Mouse (Mus musculus) left cerebral cortex, postnatal 36 days (tissue): ENCODE data around the gene Camta1. TPM values are rescaled to one million over a fixed set of nuclear protein-coding genes. Genes with fewer than 3 reads are reported as not detected.
A peak's percentile ranks its signal among the peaks of the same experiment; 100 is the strongest.

Source experiments
- DNase-seq, 2 experiments: peaks; one replicate each; pipeline ENCODE4 v3.0.0; 2021 to 2022; ENCODE audit warnings: low spot score in 2 of 2, mixed read lengths in 1 of 2
- intact Hi-C: fragments of 180-260 bp; cut with DNase I; formaldehyde crosslinking; loops from one replicate; pipeline ENCODE4 v1.15.1; 2025
- total RNA-seq, 2 experiments: library from RNA; stranded (reverse); gene quantifications; 2 replicates each; pipeline ENCODE4 v1.2.3; 2021

The Camta1 gene
- total RNA-seq, 2 experiments from 2014 or later = 207 to 216 TPM

DNA sequence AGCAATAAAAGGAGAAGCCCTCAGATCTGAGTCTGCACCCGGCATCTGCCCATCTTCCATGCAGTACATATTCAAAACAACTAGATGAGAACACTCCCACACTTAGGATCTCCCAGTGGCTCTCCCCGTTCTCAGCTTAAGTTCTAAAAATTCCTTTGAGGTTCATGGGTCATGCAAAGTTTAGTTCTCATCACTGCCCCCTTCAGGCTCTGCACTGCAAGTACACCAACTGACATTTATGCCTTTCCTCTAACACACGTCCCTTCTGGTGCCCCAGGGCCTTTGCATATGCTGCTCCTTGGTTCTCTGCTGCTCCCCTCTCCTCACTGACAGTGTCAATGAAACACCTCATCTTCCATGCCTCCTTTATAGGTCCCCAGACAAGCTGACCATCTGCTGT is 436.5 kb downstream of the Camta1 start:
- intact Hi-C loops = no loop called here
- no peak for DNase-seq

DNA sequence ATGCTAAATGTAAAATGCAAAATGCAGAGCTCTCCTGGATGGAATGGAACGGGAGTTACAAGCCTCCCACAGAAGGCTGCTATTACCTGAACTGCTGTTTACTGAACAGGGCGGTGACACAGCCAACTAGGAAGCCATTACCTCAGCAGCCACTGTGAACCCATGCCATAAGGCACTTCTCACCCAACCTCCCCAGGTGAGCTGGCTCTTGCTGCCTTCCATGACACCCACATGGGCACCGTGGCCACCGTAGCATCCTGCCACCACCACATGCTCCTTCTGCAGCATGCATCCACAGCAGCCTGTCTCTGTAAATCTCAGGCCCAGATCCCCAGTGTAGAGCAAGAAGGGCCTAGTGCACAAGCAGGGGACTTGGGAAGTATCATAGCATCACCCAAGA is 438.8 kb downstream of the Camta1 start:
- intact Hi-C loops = no loop called here
- no peak for DNase-seq

DNA sequence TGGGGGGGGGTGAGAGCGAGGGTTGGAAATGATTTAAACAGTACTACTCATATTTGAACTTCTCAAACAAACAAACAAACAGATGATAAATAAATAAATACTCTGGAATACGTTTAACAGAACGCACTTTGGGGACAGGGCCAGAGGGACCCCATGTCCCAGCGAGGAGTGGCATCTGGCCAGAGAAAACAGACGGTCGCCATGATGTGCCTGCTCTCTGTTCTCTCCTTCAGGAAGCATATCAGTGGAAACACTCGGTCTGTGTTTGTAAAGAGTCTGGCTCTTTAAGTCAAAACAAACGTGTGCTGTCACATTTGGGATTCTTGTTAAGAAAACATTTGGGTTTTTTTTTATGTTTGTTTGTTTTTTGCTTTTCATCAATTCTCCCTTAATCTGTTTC is 439.3 kb downstream of the Camta1 start:
- intact Hi-C loops = no loop called here
- no peak for DNase-seq

DNA sequence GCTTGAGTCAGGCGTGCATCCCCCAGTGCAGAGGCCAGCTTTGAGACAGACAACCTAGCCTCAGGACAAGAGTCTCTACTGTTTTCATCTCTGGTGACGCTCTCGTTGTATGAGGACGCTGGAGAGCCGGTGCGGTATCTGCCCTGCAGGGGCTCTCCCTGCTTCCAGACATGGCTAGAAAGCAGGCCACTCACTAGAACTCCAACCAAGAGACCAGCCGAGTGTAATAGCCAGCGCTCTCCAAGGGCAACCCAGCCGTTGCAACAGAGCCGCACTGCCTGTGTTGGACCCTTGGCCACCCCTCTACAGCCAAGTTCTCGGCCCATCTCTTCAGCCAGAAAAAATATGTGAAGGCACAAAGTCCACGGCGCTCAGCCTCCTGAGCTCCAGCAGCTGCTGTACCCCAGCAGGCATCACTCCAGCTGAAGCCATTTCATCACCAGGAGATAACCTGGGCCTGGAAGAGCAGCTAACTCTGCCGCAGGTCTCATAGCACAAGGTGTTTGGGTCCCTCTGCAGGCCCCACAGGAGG is 443.3 kb downstream of the Camta1 start:
- DNase-seq = no peak
- intact Hi-C loops = no loop called here

DNA sequence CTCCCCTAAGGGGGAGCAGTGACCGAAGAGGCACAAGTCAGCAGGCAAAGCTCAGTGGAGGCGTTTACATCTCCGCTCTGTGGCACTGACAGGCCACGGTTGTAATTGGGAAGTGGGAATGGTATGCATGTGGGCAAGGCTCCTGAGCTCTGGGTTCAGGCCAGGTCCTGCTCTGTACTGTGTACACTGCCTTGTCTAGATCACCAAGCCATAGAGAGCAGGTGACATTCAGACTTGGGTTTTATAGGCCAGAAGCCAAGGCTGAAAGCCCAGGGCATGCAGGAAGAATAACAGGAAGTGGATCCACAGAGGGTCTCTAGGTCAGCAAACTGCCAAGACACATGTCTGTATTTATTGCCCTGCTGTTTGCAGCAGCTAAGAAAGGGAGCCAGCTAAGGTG is 445.9 kb downstream of the Camta1 start:
- no peak for DNase-seq
- intact Hi-C loops = no loop called here

DNA sequence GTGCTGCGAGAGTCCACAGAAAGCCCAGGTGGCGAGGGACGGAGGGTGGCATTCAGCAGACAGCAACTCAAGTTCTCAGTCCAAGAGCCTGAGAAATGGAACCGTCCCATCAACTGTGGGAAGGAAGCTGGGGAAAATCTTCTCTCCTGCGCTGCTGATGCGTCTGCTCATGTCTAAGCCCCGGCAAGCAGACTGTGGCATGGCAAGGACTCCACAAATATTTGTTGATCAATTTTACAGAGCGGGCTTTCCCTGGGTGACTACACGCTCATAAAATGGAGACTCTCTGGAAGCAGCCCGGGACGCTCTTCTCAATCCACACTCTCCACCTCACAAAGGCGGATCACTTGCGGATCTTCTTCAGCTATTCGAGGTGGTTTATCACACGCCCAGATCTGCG is 446.3 kb downstream of the Camta1 start:
- no peak for DNase-seq
- intact Hi-C loops = no loop called here

DNA sequence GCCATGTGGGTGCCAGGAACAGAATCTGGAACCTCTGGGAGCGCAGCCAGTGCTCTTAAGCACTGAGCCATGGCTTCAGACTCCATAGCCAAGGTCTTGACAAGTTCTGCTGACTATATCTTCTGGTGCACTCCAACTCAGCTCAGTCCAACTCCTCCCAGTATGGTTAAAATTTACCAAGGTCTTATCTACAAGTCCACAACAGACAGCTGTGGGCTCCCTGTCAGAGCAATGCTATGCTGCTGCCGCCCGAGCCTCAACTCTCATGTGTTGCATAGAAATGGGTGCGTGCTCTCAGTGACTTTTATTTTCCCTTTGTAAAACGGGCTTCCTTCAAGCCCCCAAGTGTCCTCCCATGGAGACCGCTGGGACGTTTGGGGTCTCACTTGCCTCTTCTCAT is 446.7 kb downstream of the Camta1 start:
- DNase-seq = no peak
- intact Hi-C loops = loop anchor here (5.0 kb wide), 1 partner anchor 78 kb away; no protein-coding TSS in a partner anchor

DNA sequence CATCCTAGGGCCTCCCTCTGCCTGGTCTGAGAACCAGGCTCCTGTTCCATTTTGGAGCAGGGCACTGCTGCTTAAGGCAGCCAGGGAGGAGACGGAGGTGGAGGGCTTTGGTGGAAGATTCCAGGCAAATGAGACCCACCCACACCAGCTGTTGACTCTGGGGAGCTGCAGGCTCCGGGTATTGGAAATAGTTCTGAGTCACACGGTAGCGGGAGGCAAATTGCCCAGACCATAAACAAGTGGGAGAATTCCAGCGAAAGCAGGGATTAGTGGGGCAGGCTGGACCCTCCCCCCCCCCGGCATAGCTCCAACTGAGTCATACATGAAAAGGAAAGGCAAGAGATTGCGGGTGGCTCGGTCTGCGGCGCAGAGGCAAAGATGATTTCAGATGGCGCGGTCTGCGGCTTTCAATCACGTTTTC is 450.0 kb downstream of the Camta1 start:
- DNase-seq = peak; percentile 85 to 87
- intact Hi-C loops = loop anchor here (5.0 kb wide), 1 partner anchor 74 kb away; no protein-coding TSS in a partner anchor

DNA sequence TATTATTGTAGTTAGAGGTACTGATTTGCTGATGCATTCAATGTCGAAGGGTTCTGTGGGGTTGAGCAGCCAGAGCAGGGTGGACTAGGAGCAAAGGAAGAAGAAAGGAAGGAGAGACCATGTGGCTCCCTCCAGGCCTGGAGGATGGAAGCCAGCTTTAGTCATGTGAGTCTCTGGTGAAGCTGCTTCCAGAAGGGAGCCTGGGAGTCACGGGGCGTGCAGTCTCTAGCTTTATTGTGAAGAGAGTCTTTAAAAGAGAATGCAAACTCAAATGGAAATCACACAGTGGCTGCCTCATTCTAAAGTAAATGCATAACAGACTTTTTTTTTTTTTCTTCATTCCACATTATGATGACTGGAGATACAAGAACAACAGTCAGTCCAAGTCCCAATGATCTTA is 450.7 kb downstream of the Camta1 start:
- intact Hi-C loops = loop anchor here (5.0 kb wide), 1 partner anchor 74 kb away; no protein-coding TSS in a partner anchor
- peak; percentile 24 to 34 for DNase-seq

DNA sequence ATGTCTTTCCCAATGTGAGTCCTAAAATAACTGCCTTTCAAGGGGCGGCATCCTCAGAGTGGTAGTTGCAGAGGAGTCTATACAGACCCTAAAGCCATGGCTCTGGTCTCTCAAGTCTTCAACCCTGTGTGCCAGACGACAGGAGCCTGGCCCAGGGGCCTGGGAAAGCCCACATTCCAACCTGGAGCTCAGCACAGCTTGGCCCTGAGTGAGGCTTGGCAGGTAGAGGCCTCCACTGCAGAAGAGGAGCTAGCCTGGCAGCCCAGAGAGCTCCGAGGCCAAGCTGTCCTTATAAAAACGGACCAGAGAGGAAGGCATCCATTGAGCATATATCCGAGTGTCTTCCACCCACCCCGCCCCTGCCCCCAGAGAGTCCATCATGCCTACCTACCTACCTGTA is 452.4 kb downstream of the Camta1 start:
- intact Hi-C loops = no loop called here
- DNase-seq = no peak

DNA sequence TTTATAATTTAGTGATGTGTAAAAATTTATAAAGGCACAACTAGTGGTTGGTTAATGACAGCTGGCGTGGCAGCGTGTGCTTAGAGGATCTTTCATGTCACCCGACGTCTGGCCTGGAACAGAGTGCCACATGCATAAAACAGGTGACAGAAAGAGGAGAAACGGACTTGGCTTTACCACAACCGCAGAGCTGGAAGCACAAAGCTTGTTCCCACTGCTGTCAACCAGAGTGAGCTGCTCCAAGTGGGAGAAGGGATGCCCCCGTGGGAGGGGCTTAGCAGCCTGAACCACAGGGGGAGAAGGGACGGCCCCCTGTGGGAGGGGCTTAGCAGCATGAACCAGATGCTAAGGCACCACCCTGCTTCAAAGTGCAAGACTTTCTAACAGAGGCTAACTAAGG is 452.9 kb downstream of the Camta1 start:
- intact Hi-C loops = no loop called here
- DNase-seq = no peak

DNA sequence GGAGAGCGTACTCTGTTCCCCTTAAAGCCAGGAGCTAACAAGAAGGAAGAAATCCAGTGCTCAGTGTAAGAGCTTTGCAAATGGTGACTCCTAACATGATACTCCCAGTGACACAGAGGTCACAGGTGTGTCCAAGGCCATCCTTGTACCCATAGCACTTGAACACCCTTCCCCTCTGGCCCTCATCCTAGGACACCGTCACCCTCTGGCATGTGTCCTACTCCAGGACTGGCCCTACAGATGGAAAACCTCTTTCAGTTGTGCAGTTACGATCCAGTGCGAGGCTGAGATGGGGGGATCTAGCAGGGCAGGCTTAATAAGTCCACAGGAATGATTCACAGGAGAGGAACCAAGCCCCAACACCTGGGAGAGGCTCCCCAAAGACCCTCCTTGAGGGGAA is 453.4 kb downstream of the Camta1 start:
- no peak for DNase-seq
- intact Hi-C loops = no loop called here

DNA sequence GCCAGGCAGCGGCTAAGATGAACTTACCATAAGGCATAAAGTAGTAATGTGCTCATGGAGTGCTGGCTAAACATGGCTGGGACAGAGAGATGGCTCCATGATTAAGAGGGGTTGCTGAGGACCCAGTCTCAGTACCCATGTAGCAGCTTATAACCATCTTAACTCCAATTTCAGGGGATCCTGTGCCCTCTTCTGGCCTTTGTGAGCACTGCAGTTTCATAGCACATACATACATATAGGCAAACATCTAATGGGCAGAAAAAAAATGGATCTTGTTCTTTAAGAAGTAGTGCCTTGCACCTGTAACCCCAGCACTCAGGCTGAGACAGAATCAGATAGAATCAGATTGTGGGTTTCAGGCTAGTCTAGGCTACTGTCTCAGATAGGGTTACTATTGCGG is 454.5 kb downstream of the Camta1 start:
- intact Hi-C loops = no loop called here
- DNase-seq = no peak

DNA sequence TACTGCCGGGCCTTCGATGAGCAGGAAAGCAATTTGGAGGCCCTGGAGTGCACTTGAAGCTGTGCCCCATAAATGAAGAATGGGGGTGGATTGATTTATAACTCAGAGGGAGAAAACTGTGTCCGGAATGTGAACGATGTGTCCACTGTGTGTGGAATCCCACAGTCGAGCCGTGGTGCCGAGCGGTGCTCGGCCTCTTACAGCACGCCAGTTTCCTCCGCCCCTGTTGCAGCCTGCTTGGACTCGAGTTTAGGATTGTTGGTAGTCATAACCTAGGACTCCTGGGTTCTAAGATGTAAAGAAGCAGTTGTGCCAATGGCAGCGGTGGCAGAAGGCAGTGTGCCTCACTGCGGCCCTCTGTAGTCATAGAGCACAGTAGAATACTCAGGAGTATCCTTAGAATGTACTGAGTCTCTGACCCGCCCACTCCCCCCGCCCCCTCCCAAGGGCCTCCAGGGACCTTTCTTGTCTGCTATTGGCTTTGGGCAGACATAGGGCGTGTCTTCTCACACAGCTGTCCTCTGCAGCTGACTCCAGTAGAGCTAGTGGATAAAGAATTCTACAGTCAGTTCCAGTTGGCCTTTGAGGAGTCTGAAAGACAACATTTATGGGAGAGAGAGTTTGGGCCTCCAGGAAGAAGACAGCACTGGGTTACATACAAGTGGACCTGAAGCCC is 457.0 kb downstream of the Camta1 start:
- DNase-seq = no peak
- intact Hi-C loops = no loop called here

DNA sequence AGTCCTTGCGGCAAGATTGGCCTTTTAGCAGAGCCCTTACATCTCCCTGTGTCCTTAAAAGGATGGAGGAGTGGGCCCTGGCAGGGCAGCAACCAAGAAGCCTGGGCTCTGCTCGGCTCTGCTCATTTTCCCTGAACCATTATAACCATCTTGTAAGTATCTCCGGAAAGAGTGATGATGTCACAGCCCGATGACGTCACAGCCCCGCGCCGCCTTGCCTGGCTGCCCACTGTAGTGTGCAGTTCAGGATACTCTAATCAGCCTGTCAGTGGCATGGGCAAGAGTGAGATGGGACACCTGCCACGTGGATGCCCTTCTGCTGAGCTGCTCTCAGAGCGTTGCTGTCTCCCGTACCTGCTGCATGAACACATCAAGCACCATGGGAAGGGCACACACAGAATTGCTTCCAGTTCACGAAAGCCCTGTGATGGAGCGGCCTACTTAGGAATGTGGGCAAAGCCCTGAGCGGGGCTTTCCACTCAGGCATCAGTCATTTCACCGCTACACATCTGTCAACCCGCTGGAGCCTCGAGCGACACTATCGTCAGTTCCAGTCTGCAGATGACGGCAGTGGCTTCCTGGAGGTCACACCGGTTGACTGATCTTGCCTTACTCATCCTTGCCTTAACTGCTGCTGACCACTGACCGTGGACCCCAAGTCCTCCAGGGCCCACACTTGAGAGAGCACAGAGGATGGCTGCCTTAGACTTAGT is 459.8 kb downstream of the Camta1 start:
- intact Hi-C loops = no loop called here

DNA sequence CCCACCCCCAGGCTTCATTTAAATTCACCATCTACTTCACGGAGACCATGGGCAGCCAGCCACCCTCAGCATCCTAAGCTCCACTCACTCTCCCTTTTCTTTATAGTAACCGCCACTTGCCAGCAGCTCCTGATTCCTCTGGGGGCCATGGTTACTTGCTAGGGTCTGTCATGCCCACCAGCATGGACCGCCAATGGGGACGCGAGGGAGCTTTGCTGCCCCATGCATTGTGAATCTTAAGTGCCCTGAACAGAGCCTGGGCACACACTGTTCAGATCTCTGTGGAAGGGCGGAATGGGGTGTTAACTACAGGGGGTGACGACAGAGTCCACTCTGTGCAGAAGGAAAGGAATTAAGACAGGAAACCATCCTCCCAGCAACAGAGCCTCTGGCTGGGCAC is 465.1 kb downstream of the Camta1 start:
- DNase-seq = no peak
- intact Hi-C loops = no loop called here

More for the DNA sequence above, 459.8 kb downstream of the Camta1 start:
- DNase-seq = no peak

DNA sequence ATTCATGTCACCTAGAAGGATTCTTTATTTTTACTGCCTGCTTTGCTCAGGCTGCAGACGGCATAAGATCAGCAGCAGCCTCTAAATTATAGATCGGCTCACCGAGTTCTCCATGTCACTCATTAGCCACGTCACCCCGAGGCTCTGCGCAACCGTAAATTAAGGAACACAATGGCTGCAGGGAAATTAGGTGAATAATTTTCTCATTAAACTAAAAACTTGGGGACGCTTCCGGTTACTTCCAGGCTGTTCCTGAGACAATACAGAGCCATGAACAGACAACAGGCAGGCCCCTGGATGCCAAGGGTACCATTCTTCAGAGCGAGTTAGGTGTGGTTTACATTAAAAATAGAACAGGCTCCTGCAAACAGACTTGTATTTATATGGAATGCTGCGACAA is 472.3 kb downstream of the Camta1 start:
- intact Hi-C loops = no loop called here
- no peak for DNase-seq

DNA sequence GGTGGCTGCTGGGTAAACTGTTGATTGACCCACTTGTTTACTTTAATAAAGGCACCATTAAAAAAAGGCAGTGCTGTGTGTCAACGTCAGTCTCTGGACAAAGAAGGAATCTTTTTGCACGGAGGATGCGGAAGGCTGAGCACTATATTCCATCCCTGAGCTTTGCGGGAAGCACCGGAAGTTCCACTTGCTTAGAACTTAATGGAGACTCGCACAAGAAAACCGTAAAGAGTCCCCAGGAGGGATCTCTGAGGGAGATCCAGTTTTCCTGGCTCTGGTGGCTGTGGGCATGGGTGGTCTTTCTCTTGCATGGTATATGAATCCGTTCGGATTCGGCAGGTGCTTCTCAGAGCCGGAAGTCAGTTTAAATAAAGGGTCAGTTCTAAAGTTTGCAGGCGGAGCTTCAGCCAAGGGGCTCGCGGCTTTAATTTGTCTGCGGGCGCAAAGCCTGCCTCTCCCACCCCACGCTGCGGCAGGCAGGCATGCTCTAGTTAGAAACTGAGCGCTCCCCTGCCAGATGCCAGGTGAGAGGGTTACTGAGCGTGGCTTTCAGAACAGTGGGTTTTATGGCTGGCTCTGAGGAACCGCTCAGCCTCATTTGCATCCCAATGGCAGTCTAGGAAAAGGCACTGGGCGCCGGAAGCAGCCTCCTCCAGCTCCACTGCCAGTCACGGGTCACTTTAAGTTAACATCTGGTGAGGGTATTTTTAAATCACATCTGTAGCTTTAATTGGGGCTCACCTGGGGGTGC is 474.8 kb downstream of the Camta1 start:
- intact Hi-C loops = no loop called here
- DNase-seq = peak in 1 of 2 experiments; percentile 14

DNA sequence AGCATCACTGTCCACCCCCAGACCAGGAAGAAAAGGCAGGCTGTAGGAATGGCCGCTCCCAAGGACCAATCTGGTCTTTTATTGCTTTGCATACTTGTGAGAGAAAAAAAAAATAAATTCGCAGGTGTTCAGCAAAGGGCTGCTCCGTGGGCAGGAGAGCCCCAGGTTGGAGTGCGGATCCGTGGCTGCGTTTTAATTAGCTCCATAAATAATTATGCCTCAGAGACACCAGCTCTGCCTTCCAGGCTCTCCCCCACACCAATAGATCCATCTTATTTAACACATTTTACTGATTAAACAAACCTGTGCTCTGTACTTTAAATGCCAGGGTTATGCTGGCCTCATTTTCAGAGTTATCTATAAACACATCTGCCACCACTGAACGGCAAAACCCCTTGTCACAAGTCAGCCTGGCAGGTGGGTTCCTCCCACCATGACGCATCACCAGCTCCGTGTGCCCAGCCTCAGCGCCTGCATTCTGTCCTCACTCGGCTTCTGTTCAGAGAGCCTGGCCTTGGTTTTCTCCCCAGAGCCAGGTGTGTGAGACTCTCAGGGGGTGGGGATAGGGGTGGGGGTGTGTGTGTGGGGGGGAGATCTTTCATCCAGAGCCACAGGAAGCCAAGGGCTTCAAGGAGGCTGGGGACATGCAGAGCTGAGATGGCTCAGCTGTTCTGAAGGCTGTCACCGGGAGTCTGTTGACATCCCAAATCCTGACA is 475.5 kb downstream of the Camta1 start:
- intact Hi-C loops = no loop called here
- peak; percentile 14 to 21 for DNase-seq

DNA sequence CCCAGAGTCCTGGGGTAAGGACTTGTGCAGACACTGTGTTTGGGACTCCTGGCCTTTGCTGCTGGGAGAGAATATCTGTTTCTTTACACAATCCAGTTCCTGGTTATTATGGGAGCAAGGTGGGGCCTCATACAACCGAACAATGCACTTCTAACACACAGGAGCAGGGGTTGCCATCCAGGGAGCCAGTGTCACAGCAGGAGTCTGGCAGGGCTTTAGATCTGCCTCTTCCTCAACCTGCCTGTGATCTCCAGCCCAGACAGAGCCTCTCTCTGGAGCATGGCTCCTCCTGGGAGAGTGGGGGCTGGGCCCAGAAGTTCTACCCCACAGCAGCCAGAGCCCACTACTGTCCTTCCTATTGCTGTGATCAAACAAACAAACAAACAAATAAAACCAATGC is 483.9 kb downstream of the Camta1 start:
- DNase-seq = no peak
- intact Hi-C loops = no loop called here
